Mouse (Mus musculus): ENCODE results near the gene Epdr1. TPM values are rescaled to one million over a fixed set of nuclear protein-coding genes. Genes with fewer than 3 reads are reported as not detected.
"Not testable (repeated sequence)": the region's sequence is repeated elsewhere in the genome, so short reads cannot be mapped to it uniquely, and the experiment has no call there.

Gene Epdr1
- polyA plus RNA-seq, 1 experiment from 2014 or later: 26.9 TPM

DNA sequence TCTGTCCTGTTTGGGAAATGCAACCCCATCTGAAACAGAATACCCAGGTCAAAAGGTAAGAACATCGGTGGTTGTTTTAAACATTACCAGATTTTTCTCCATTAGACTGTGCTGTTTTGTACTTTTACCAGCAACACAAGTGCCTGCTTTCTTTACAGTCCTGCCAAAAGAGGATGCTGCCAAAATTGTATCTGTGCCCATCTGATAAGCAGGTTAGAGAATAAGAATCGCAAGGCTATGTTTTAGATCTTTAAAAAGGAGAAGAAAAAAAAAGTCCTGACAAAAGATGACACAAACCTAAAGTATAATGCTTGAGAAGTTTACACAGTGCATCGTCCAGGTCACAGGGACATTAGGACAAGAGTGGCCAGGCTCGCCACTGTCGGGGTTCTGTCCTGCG is 20.5 kb downstream of the Epdr1 start:
- no peaks in the 10 kb centered on the region for H3K36me3 ChIP-seq (ENCODE audit: poor library complexity, severe bottlenecking)
- no peak overlapping the region for H3K4me2 ChIP-seq
- no peak overlapping the region for H3K9ac ChIP-seq
- H3K9me3 ChIP-seq (replicated peaks): no peaks in the 10 kb centered on the region
- 92% methylated on average over 6 of the region's 6 CpGs for WGBS
- H3K4me1 ChIP-seq: 0 out of 2 replicates have a peak, but pooled peaks cover 4% of the 10 kb centered on the region
- H3K27ac ChIP-seq: no peak overlapping the region
- H3K4me3 ChIP-seq: no peak overlapping the region
- no peak for ATAC-seq
- no peaks in the 10 kb centered on the region for H3K27me3 ChIP-seq

DNA sequence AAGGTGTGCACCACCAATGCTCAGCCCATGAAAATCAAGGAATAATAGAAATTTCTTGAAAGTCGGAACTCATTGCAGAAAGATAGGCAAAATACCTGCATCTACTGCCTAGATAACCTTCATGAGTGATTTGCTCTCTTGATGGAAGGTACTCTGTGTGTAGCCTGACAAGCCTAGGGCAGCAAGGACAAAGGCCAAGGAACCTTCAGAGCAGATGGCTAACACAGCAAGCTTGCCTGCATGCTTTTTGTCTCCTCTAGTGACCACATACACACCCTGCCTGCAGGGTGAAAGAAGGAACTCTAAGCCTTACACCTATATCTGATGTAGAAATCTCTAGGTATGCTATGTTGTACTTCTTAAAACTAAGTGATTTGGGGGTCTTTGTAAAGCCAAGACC is 24.6 kb downstream of the Epdr1 start:
- Histone ChIP-seq H3K9ac (no peak overlapping the region), H3K4me3 (no peak overlapping the region), H3K36me3 (ENCODE audit: poor library complexity, severe bottlenecking) (peaks cover 10% of the 10 kb centered on the region; the same call in 1 of the 2 replicates), H3K27ac (no peak overlapping the region), H3K4me1 (no peaks in the 10 kb centered on the region), H3K9me3 (replicated peaks) (no peaks in the 10 kb centered on the region), H3K4me2 (no peak overlapping the region), H3K27me3 (no peaks in the 10 kb centered on the region)
- no peak for ATAC-seq
- 93% methylated on average over 1 of the region's 1 CpGs for WGBS

DNA sequence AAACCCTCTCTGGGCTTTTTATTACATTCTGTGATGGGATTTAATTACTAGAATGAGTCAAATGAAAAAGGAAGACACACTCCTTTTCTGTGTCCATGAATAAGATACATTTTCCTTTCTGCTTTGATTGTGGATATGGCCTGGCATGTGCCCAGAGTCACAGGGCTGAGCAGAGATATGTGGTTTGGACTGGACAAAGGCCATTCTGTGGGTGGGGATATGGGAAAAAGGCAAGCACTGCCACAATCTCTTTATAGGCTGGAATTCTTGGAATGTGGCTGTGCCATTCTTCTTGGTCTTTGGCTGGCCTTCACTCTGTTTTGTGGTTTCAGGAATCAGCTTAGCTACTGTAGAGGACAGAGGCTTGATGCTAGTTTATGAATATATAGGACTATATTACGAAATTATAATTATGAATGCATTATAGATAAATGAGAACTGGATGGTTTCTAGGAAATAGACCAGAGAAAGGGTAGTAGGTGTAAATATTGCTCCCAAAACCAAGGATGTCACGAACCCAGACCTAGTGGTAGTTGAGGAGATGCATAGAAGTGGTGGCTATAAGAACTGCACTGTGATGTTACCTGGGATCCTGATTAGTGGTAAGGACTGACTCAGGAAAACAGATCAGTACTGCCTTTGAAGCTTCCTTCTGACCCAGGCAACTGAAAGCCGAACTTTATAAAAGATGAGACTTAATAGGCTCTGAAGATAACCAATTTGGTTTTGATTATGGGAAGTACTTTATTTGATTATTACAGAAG is 28.5 kb downstream of the Epdr1 start:
- no peak overlapping the region for H3K27ac ChIP-seq
- H3K9me3 ChIP-seq (replicated peaks): no peaks in the 10 kb centered on the region
- no peak overlapping the region for H3K9ac ChIP-seq
- H3K4me2 ChIP-seq: no peak overlapping the region
- no peaks in the 10 kb centered on the region for H3K4me1 ChIP-seq
- no peaks in the 10 kb centered on the region for H3K27me3 ChIP-seq
- WGBS: 89% methylated on average over 3 of the region's 3 CpGs
- H3K36me3 ChIP-seq (ENCODE audit: poor library complexity, severe bottlenecking): peaks cover 10% of the 10 kb centered on the region; the same call in 1 of the 2 replicates
- no peak overlapping the region for H3K4me3 ChIP-seq
- no peak for ATAC-seq

DNA sequence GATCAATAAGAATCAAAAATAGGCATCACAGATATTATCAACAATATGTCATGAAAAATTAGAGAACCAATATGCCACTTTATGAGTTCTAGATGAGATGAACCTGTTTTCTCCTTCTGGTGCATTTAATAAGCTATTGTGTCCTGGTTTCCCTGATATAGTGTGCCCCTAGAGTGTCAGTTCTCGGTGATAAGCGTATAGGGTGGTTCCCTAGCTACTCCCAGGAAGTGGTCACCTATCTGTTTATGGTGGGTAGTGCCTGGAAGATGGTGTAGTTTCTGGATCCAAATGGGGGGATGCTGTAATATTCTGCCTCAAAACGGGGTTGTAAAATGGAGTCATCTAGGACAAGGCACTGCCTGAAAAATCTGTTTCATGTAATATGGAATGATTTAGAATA is 43.8 kb downstream of the Epdr1 start:
- no peak for ATAC-seq
- Histone ChIP-seq H3K36me3 (ENCODE audit: poor library complexity, severe bottlenecking) (no peaks in the 10 kb centered on the region), H3K4me2 (no peak overlapping the region), H3K9me3 (replicated peaks) (no peaks in the 10 kb centered on the region), H3K4me1 (no peaks in the 10 kb centered on the region), H3K9ac (no peak overlapping the region), H3K4me3 (no peak overlapping the region), H3K27ac (no peak overlapping the region), H3K27me3 (no peaks in the 10 kb centered on the region)
- 94% methylated on average over 3 of the region's 3 CpGs for WGBS

DNA sequence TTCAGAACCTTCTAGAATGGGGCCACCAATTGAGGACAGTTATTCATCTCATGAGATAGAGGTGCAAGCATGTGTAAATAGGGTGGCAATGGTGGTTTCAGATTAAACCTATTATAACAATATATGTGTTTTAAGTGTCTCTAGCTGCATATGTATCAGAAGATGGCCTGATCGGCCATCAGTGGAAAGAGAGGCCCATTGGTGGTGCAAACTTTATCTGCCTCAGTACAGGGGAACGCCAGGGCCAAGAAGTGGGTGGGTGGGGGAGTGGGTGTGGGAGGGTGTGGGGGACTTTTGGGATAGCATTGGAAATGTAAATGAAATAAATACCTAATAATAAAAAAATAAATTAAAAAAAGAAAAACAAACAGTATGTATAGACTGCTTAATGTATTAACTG is 45.0 kb downstream of the Epdr1 start:
- ATAC-seq; H3K27ac ChIP-seq; H3K4me2 ChIP-seq; H3K9ac ChIP-seq; H3K4me3 ChIP-seq; H3K36me3 ChIP-seq (ENCODE audit: poor library complexity, severe bottlenecking); H3K4me1 ChIP-seq; H3K27me3 ChIP-seq; H3K9me3 ChIP-seq (replicated peaks): not testable (repeated sequence)
- WGBS: 92% methylated on average over 2 of the region's 2 CpGs

DNA sequence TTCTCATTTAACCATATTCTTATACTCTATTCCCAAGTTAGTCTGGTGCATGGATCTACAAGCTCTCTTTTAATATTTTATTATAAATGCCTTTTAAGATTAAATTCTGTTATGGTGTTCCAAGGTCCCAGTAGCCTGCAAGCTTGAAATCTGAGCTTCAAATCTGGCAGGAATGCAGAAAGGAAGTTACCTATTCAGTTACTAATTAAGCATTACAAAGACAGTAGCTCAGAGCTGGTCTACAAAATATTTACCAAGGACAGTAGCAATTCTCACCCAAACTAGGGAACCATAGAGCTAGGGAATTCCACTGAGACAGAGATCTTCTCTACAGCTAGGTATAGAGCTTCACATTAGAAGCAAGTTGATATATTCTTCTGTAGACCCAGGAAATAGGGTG is 49.6 kb downstream of the Epdr1 start:
- H3K4me3 ChIP-seq; H3K9me3 ChIP-seq (replicated peaks); H3K36me3 ChIP-seq (ENCODE audit: poor library complexity, severe bottlenecking); H3K4me1 ChIP-seq; ATAC-seq; H3K27me3 ChIP-seq; H3K4me2 ChIP-seq; H3K27ac ChIP-seq; H3K9ac ChIP-seq: not testable (repeated sequence)

DNA sequence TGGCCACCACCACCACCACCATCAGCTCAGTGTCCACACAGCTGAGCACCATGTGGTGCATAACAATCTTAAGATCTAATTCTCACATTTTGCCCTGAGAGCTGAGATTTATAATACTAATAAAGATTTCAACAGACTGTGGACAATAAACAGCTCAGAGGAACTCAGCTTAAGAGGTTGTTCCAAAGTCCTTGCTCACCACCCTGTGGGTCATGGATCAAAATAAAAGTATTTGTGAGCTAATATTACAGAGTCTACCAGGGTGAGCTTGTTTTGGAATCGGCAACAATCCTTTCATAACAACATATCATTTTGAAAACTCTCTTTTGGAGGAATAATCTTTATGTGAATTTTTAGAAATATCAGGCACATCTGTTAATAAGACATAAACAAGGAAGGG is 57.2 kb downstream of the Epdr1 start:
- ATAC-seq: no peak
- H3K27ac ChIP-seq: no peak overlapping the region
- H3K27me3 ChIP-seq: no peaks in the 10 kb centered on the region
- no peaks in the 10 kb centered on the region for H3K36me3 ChIP-seq (ENCODE audit: poor library complexity, severe bottlenecking)
- no peak overlapping the region for H3K9ac ChIP-seq
- H3K4me1 ChIP-seq: no peaks in the 10 kb centered on the region
- H3K4me3 ChIP-seq: no peak overlapping the region
- no peaks in the 10 kb centered on the region for H3K9me3 ChIP-seq (replicated peaks)
- 96% methylated on average over 1 of the region's 1 CpGs for WGBS
- no peak overlapping the region for H3K4me2 ChIP-seq

DNA sequence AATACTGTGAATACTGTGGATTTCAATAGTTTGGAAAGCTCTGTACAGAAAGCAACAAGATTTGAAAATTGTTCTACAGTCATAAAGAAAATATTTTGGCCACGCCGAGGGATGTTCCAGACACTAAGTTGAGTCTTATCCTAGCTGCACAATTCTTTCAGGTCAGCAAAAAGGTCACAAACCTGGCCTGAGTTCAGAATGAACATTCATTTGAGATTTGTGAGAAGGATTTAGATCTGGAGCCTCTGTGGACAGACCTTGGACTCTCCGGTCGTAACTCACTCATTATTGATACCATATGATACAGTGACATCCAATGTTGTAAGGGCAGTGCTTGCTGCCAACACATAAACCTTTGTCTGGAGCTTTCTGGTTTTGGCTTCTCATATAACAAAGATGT is 64.3 kb downstream of the Epdr1 start:
- Histone ChIP-seq H3K27ac (no peak overlapping the region), H3K4me1 (no peaks in the 10 kb centered on the region), H3K9ac (no peak overlapping the region), H3K4me2 (no peak overlapping the region), H3K36me3 (ENCODE audit: poor library complexity, severe bottlenecking) (no peaks in the 10 kb centered on the region), H3K4me3 (no peak overlapping the region), H3K9me3 (replicated peaks) (no peaks in the 10 kb centered on the region), H3K27me3 (no peaks in the 10 kb centered on the region)
- WGBS: 95% methylated on average over 4 of the region's 4 CpGs
- ATAC-seq: no peak

Other genes with a start within 250 kb of the Epdr1 start
- gene Stard3nl, start 224.1 kb downstream of the Epdr1 start, polyA plus RNA-seq (2015; fragmentation: Nextera tagmentation; extraction: Ambion mirVana): 161 and 167 TPM in 2 replicates
- gene Sfrp4, start 3.2 kb upstream of the Epdr1 start, polyA plus RNA-seq (2015; fragmentation: Nextera tagmentation; extraction: Ambion mirVana): 2.9 and 3.0 TPM in 2 replicates
- gene Nme8, start 77.9 kb upstream of the Epdr1 start, polyA plus RNA-seq (2015; fragmentation: Nextera tagmentation; extraction: Ambion mirVana): 0.17 TPM in 1 of 2 replicates, not detected in the other
- 0.09 TPM in 1 of 2 replicates, not detected in the other for gene Gpr141, start 204.3 kb upstream of the Epdr1 start, polyA plus RNA-seq (2015; fragmentation: Nextera tagmentation; extraction: Ambion mirVana)

Measured in forebrain, embryonic 13.5 days (tissue).